Mouse (Mus musculus): ENCODE measurements around the gene Pate1.
A peak's percentile ranks its signal among the peaks of the same experiment; 100 is the strongest.

Pate1 gene

GRCm38 (mm10) chr9:35687013-35687412, at the start of gene Pate1:
TSS of gene Pate1 (minus strand) at chr9:35687390.
- DNase-seq, result no peak

- peak; percentile 2 for DNase-seq
Observed at GRCm38 (mm10) chr9:35707265-35707664, 20.1 kb upstream of the Pate1 start.

- DNase-seq, result no peak
Observed at GRCm38 (mm10) chr9:35691924-35692323, 4.7 kb upstream of the Pate1 start.

DNA sequence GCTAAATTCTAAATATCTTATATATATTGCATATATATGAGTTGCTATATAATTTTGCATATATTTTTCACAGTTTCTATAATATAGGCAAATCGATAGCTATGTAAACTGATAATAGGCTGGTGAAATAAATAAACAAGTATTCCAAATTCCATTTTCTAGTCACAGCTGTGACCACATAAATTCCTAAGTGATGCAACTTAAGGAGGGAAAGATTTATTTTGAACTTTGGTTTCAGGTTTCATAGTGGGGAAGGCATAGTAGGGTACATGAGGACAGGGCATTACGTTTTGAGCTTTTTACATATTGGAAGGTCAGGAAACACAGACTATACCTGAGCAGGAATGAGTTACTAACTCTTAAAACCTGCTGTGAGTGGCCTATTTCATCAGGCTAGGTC, 13.6 kb downstream of the Pate1 start:
- no peak for DNase-seq

- no peak for DNase-seq
Observed at GRCm38 (mm10) chr9:35648102-35648501, 39.1 kb downstream of the Pate1 start, which contains the start of gene Pate3. TSS of gene Pate3 (minus strand) at chr9:35648202.
